Mouse (Mus musculus): ENCODE data around the gene Unc119. TPM values are rescaled to one million over a fixed set of nuclear protein-coding genes. Genes with fewer than 3 reads are reported as not detected.

Unc119 gene
- polyA plus RNA-seq (2012; rRNA removed) (114 and 143 TPM in 2 replicates), polyA plus RNA-seq (2014; fragmentation: Nextera tagmentation; extraction: Ambion mirVana) (55.7 and 66.9 TPM in 2 replicates)

DNA sequence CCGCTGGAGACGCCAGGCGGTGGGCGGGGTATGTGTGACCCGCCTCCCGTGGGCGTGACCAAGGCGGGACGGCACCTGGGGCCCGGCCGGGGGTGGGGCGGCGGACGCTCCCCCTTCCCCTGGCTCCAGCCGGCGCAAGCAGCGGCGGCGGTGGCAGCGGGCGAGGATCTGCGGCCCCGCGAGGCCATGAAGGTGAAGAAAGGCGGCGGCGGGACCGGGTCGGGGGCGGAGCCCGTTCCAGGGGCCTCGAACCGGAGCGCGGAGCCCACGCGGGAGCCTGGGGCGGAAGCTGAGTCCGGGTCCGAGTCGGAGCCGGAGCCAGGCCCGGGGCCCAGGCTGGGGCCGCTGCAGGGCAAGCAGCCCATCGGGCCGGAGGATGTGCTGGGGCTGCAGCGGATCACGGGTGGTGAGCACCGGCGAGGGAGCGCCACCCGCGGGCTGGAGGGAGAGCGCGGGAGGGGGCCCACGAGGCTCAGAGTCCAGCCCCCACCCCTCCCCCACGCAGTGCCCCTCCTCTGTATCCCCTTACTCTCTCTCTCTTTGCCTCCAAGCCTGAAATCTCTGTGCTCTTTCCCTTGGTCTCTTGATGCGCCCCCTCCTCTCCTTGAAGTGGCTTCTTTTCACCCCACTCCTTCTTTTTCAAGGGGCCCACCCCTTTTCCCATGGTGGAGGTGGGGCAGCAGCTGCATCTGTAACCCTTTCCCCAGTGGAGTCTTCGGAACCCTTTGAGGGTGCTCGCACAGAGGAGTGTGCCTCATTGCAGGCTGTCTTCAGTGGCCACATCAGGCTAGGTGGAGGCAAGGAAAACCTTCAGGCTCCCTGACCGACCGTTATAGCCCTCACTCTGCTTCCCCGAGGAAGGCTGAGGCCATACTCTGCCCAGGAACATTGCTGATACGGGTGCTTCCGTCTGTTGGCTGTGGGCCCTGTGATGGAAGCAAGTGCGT is at the start of gene Unc119:
Gene Unc119 (plus strand): TSS at position 102 of the 947 bp plus-strand sequence.
- Histone ChIP-seq H3K4me2 (replicated peaks; ENCODE audit: low read depth, low read length, severe bottlenecking) (peak within 1 kb of the TSS; percentile 84), H3K9me3 (ENCODE audit: control insufficient read depth, low read length) (no peaks in the 10 kb centered on the region), H3K36me3 (ENCODE audit: control insufficient read depth, insufficient read depth, low read length) (peaks cover 42% of the 10 kb centered on the region), H3K4me1 (ENCODE audit: control insufficient read depth, insufficient read depth, low read length) (peaks cover 29% of the 10 kb centered on the region), H3K27me3 (ENCODE audit: control insufficient read depth, insufficient read depth, low read length) (no peaks in the 10 kb centered on the region), H3K27ac (replicated peaks; ENCODE audit: low read depth, low read length) (peak within 1 kb of the TSS; percentile 93), H3K4me3 (replicated peaks; ENCODE audit: low read length) (peak within 1 kb of the TSS; percentile 94), H3K9ac (ENCODE audit: low read depth, low read length, severe bottlenecking) (peak within 1 kb of the TSS; percentile 90)
- DNase-seq (ENCODE audit: low spot score) = peak; percentile 87
- peak; percentile 90; the same call in 1 of the 2 replicates for TF ChIP-seq POLR2A (IDR thresholded peaks at IDR 0.05; ENCODE audit: borderline replicate concordance, extremely low read depth, insufficient read depth, insufficient read length)
- WGBS = under 1% methylated on average over 49 of the region's 66 CpGs
- ATAC-seq (ENCODE audit: low FRiP score, low read depth) = peak; percentile 89

DNA sequence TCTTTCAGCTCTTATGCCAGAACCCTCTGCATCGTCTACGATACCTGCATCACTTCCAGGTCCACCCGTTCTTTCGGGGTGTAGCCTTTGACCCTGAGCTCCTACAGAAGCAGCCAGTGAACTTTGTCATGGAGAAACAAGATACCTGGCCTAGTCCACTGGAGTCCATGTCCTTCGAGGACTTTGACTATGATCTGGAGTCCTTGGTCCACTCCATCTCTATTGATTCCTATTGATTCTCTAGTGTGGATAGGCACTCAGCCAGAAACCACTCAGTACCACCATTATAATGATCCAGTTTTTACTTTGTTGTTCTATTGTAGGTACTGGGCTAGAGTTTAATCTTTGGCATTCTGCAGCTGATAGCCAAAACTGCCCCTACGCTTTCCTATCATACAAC is 48.7 kb upstream of the Unc119 start:
- H3K4me1 ChIP-seq (ENCODE audit: control insufficient read depth, insufficient read depth, low read length) = no peaks in the 10 kb centered on the region
- peaks cover 26% of the 10 kb centered on the region for H3K36me3 ChIP-seq (ENCODE audit: control insufficient read depth, insufficient read depth, low read length)
- H3K27ac ChIP-seq (replicated peaks; ENCODE audit: low read depth, low read length) = no peak overlapping the region
- ATAC-seq (ENCODE audit: low FRiP score, low read depth) (no peak), DNase-seq (ENCODE audit: low spot score) (no peak)
- H3K9me3 ChIP-seq (ENCODE audit: control insufficient read depth, low read length) = no peaks in the 10 kb centered on the region
- H3K4me2 ChIP-seq (replicated peaks; ENCODE audit: low read depth, low read length, severe bottlenecking) = no peak overlapping the region
- no peaks in the 10 kb centered on the region for H3K27me3 ChIP-seq (ENCODE audit: control insufficient read depth, insufficient read depth, low read length)
- TF ChIP-seq POLR2A (IDR thresholded peaks at IDR 0.05; ENCODE audit: borderline replicate concordance, extremely low read depth, insufficient read depth, insufficient read length) = no peak
- H3K4me3 ChIP-seq (replicated peaks; ENCODE audit: low read length) = no peak overlapping the region
- no peak overlapping the region for H3K9ac ChIP-seq (ENCODE audit: low read depth, low read length, severe bottlenecking)
- 95% methylated on average over 6 of the region's 6 CpGs for WGBS

DNA sequence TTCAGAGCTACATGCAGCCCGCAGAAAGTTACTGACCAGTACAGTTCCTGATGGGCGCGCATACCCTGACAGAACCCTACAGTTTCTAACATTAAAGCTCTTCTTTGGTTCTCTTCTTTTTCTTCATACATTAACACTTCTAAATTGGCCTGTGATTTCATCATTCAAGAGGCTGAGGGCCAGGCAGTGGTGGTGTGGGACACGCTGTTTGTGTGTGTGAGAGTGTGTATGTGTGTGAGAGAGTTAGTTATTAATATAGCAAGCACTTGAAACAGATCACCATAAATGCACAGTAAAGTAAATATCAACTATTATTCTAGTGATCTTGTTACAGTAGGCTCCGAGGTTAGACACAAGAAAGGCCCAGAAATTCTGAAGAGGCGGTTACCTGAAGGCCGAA is 42.4 kb upstream of the Unc119 start:
- peaks cover 6% of the 10 kb centered on the region; the same call in 1 of the 2 replicates for H3K4me1 ChIP-seq (ENCODE audit: control insufficient read depth, insufficient read depth, low read length)
- peak overlapping the region; percentile 68 for H3K4me3 ChIP-seq (replicated peaks; ENCODE audit: low read length)
- H3K27me3 ChIP-seq (ENCODE audit: control insufficient read depth, insufficient read depth, low read length) = no peaks in the 10 kb centered on the region
- H3K4me2 ChIP-seq (replicated peaks; ENCODE audit: low read depth, low read length, severe bottlenecking) = peak overlapping the region; percentile 85
- ATAC-seq (ENCODE audit: low FRiP score, low read depth) (no peak), DNase-seq (ENCODE audit: low spot score) (no peak)
- H3K36me3 ChIP-seq (ENCODE audit: control insufficient read depth, insufficient read depth, low read length) = peaks cover 19% of the 10 kb centered on the region
- 0 out of 2 replicates have a peak overlapping the region, but pooled peaks have one; percentile 35 for H3K9ac ChIP-seq (ENCODE audit: low read depth, low read length, severe bottlenecking)
- 58% methylated on average over 7 of the region's 7 CpGs for WGBS
- H3K9me3 ChIP-seq (ENCODE audit: control insufficient read depth, low read length) = no peaks in the 10 kb centered on the region
- TF ChIP-seq POLR2A (IDR thresholded peaks at IDR 0.05; ENCODE audit: borderline replicate concordance, extremely low read depth, insufficient read depth, insufficient read length) = no peak
- H3K27ac ChIP-seq (replicated peaks; ENCODE audit: low read depth, low read length) = no peak overlapping the region; the same call in 1 of the 2 replicates

DNA sequence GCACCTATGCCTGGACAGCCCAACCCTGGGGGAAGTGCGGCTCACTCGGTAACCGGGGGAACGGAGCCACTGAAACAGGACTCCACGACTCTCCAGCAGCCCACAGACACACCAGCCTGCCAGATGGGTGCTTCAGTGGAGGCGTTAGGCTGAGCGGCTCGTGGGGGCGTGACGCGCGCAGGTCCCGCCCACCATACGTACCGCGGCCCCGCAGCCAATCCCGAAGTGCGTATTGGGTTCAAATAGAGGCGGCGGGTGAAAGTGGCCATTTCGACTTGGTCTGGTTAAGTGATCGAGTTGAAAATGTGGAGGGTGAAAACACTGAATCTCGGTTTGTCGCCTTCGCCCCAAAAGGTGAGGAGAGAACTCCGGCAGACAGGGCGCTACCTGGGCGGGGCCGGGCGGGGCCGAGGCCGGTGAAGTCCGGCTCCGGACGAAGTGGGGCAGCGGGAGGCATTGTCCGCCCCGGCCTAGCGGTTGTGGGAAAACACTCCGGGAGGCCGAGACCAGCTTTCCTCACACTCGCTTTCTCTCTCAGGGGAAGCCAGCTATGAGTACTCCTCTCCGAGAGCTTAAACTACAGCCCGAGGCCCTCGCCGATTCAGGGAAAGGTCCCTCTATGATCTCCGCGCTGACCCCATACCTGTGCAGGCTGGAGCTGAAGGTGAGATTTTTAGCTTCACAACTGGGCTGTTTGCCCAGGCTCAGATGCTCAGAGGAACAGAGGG is 41.8 kb upstream of the Unc119 start, which contains the start of gene Spag5:
Gene Spag5 (plus strand): TSS at position 173 of the 728 bp plus-strand sequence.
- Histone ChIP-seq H3K36me3 (ENCODE audit: control insufficient read depth, insufficient read depth, low read length) (peaks cover 24% of the 10 kb centered on the region), H3K4me2 (replicated peaks; ENCODE audit: low read depth, low read length, severe bottlenecking) (peak within 1 kb of the TSS; percentile 85), H3K4me1 (ENCODE audit: control insufficient read depth, insufficient read depth, low read length) (peaks cover 6% of the 10 kb centered on the region; the same call in 1 of the 2 replicates), H3K4me3 (replicated peaks; ENCODE audit: low read length) (peak within 1 kb of the TSS; percentile 68), H3K9me3 (ENCODE audit: control insufficient read depth, low read length) (no peaks in the 10 kb centered on the region), H3K27me3 (ENCODE audit: control insufficient read depth, insufficient read depth, low read length) (no peaks in the 10 kb centered on the region), H3K27ac (replicated peaks; ENCODE audit: low read depth, low read length) (peak within 1 kb of the TSS; percentile 59; the same call in 1 of the 2 replicates), H3K9ac (ENCODE audit: low read depth, low read length, severe bottlenecking) (peak within 1 kb of the TSS; percentile 59)
- peak; percentile 100 for ATAC-seq (ENCODE audit: low FRiP score, low read depth)
- peak; percentile 93 for DNase-seq (ENCODE audit: low spot score)
- TF ChIP-seq POLR2A (IDR thresholded peaks at IDR 0.05; ENCODE audit: borderline replicate concordance, extremely low read depth, insufficient read depth, insufficient read length) = no peak
- WGBS = under 1% methylated on average over 40 of the region's 49 CpGs

DNA sequence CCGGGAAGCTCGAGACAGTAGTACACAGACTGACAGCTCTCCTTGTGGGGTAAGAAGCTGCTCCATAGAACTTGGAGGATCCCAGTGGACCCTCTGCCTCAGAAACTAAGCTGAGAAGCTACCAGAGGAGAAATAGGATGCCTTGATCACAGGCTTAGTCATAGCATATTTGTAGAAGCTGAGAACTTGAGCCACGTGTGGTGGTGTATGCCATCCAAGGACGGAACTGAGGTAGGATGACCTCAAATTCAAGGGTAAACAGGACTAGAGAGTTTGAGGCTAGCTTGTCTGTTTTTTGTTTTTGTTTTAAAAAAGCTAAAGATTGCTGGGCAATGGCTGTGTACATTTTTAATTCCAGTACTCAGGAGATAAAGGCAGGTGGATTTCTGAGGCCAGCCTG is 38.0 kb upstream of the Unc119 start:
- WGBS = 91% methylated on average over 4 of the region's 4 CpGs
- H3K36me3 ChIP-seq (ENCODE audit: control insufficient read depth, insufficient read depth, low read length) = peaks cover 45% of the 10 kb centered on the region
- DNase-seq (ENCODE audit: low spot score) = no peak

More for the DNA sequence above, 38.0 kb upstream of the Unc119 start:
- ATAC-seq (ENCODE audit: low FRiP score, low read depth) = no peak
- Histone ChIP-seq H3K4me3 (replicated peaks; ENCODE audit: low read length) (no peak overlapping the region), H3K4me1 (ENCODE audit: control insufficient read depth, insufficient read depth, low read length) (peaks cover 6% of the 10 kb centered on the region; the same call in 1 of the 2 replicates), H3K9ac (ENCODE audit: low read depth, low read length, severe bottlenecking) (no peak overlapping the region), H3K27me3 (ENCODE audit: control insufficient read depth, insufficient read depth, low read length) (no peaks in the 10 kb centered on the region), H3K4me2 (replicated peaks; ENCODE audit: low read depth, low read length, severe bottlenecking) (no peak overlapping the region), H3K9me3 (ENCODE audit: control insufficient read depth, low read length) (no peaks in the 10 kb centered on the region), H3K27ac (replicated peaks; ENCODE audit: low read depth, low read length) (no peak overlapping the region)
- no peak for TF ChIP-seq POLR2A (IDR thresholded peaks at IDR 0.05; ENCODE audit: borderline replicate concordance, extremely low read depth, insufficient read depth, insufficient read length)

Data from limb, embryonic 14.5 days (tissue).